Mouse (Mus musculus): ENCODE data around the gene Dyrk3. TPM values are rescaled to one million over a fixed set of nuclear protein-coding genes. Genes with fewer than 3 reads are reported as not detected.

The Dyrk3 gene
- polyA plus RNA-seq, 1 experiment from 2014 or later, result 3.7 TPM

GRCm38 (mm10) chr1:131115932-131116331 is 22.2 kb downstream of the Dyrk3 start:
- Histone ChIP-seq H3K9ac (ENCODE audit: low read depth, low read length) (no peak overlapping the region), H3K27ac (ENCODE audit: low read depth, low read length) (no peak overlapping the region; the same call in 1 of the 2 replicates), H3K4me2 (no peak overlapping the region), H3K27me3 (ENCODE audit: control insufficient read depth, insufficient read depth, low read length) (no peaks in the 10 kb centered on the region), H3K36me3 (ENCODE audit: control insufficient read depth, insufficient read depth, low read length) (no peaks in the 10 kb centered on the region), H3K4me1 (ENCODE audit: control insufficient read depth, insufficient read depth, low read length) (peaks cover 26% of the 10 kb centered on the region), H3K4me3 (ENCODE audit: low read depth, low read length) (no peak overlapping the region), H3K9me3 (replicated peaks; ENCODE audit: control insufficient read depth, low read length) (no peaks in the 10 kb centered on the region)
- no peak for ATAC-seq (replicated peaks; ENCODE audit: insufficient number of reproducible peaks, low FRiP score, low TSS enrichment)
- WGBS (ENCODE audit: insufficient replicate concordance), result 13% methylated on average over 6 of the region's 6 CpGs

GRCm38 (mm10) chr1:131112576-131112975 is 25.6 kb downstream of the Dyrk3 start:
- no peak overlapping the region for H3K9ac ChIP-seq (ENCODE audit: low read depth, low read length)
- peak overlapping the region; percentile 12 for H3K4me2 ChIP-seq
- no peak overlapping the region for H3K4me3 ChIP-seq (ENCODE audit: low read depth, low read length)
- WGBS (ENCODE audit: insufficient replicate concordance), result 26% methylated on average over 6 of the region's 6 CpGs
- no peaks in the 10 kb centered on the region for H3K9me3 ChIP-seq (replicated peaks; ENCODE audit: control insufficient read depth, low read length)
- H3K27me3 ChIP-seq (ENCODE audit: control insufficient read depth, insufficient read depth, low read length), result no peaks in the 10 kb centered on the region
- H3K36me3 ChIP-seq (ENCODE audit: control insufficient read depth, insufficient read depth, low read length), result no peaks in the 10 kb centered on the region
- peaks cover 35% of the 10 kb centered on the region for H3K4me1 ChIP-seq (ENCODE audit: control insufficient read depth, insufficient read depth, low read length)
- H3K27ac ChIP-seq (ENCODE audit: low read depth, low read length), result no peak overlapping the region
- no peak for ATAC-seq (replicated peaks; ENCODE audit: insufficient number of reproducible peaks, low FRiP score, low TSS enrichment)

DNA sequence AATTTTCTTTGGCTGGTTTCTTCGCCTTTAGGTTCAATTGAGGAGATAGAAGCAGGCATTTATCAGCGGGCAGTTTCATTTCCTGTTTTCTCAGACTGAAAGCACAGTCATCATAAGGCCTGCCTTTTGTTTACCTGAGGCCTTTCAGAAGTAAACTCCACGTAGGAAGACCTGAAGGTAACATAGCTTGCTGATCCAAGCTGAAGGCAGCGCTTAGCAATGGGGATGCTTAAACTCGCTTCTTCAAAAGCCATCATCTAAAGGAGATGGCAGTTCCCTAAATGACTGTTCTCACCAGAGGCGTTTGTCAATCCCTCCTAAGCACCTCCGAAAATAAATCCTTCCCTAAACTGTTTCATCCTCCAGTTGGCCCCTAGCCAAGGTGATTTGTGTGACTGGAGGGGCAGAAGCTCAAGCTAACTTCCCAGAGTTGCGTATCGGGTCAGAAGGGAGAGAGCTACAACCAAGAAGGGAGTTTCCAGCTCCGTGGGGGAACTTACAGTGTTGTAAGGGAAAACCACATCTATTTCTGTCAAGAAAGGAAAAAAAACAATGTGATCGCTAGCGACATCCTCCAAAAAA is 27.5 kb downstream of the Dyrk3 start:
- H3K4me2 ChIP-seq, result no peak overlapping the region
- H3K27me3 ChIP-seq (ENCODE audit: control insufficient read depth, insufficient read depth, low read length), result no peaks in the 10 kb centered on the region
- no peak overlapping the region for H3K27ac ChIP-seq (ENCODE audit: low read depth, low read length)
- no peak overlapping the region for H3K4me3 ChIP-seq (ENCODE audit: low read depth, low read length)
- no peak overlapping the region for H3K9ac ChIP-seq (ENCODE audit: low read depth, low read length)
- H3K9me3 ChIP-seq (replicated peaks; ENCODE audit: control insufficient read depth, low read length), result no peaks in the 10 kb centered on the region
- 58% methylated on average over 12 of the region's 12 CpGs for WGBS (ENCODE audit: insufficient replicate concordance)
- H3K36me3 ChIP-seq (ENCODE audit: control insufficient read depth, insufficient read depth, low read length), result no peaks in the 10 kb centered on the region
- no peak for ATAC-seq (replicated peaks; ENCODE audit: insufficient number of reproducible peaks, low FRiP score, low TSS enrichment)
- peaks cover 29% of the 10 kb centered on the region for H3K4me1 ChIP-seq (ENCODE audit: control insufficient read depth, insufficient read depth, low read length)

DNA sequence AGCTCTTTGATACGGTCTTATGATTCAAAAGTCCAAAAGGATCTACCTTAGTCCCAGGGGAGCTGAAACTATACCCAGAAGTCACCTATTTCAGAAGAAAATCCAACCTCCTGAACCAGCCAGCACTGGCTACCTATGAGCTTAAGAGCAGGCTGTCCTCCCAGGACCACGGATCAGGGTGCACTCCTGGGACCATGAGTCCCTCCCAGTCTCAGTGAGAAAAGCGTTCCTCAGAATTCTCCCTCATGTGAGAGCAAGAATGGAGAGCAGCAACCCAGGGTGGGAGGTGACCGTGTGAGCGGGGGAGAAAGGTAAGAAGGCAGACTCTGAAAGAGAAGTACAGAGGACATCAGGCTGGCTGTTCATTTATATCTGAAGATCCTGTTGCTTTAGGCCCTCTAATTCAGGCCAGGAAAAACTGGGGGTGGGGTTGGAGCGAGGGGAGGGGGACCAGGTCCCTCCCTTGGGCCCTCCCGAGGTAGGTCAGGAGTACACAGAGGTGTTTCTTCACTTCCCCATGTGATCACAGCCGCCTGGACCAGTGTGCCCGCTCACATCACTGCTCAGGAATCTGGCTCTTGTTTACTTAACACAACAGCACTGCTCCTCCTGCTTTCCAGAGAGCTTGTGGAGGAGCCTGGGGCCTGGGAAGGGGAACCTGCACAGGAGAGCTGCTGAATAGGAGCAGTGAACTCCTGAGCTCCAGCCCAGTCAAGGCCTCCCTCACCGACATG is 30.4 kb downstream of the Dyrk3 start:
- H3K4me1 ChIP-seq (ENCODE audit: control insufficient read depth, insufficient read depth, low read length), result peaks cover 31% of the 10 kb centered on the region
- WGBS (ENCODE audit: insufficient replicate concordance), result 37% methylated on average over 10 of the region's 10 CpGs
- H3K4me3 ChIP-seq (ENCODE audit: low read depth, low read length), result no peak overlapping the region
- H3K27ac ChIP-seq (ENCODE audit: low read depth, low read length), result peak overlapping the region; percentile 38
- H3K9ac ChIP-seq (ENCODE audit: low read depth, low read length), result peak overlapping the region; percentile 17; the same call in 1 of the 2 replicates
- peak; percentile 60; the same call in 1 of the 2 replicates for ATAC-seq (replicated peaks; ENCODE audit: insufficient number of reproducible peaks, low FRiP score, low TSS enrichment)
- no peaks in the 10 kb centered on the region for H3K9me3 ChIP-seq (replicated peaks; ENCODE audit: control insufficient read depth, low read length)
- no peaks in the 10 kb centered on the region for H3K36me3 ChIP-seq (ENCODE audit: control insufficient read depth, insufficient read depth, low read length)
- H3K4me2 ChIP-seq, result no peak overlapping the region
- no peaks in the 10 kb centered on the region for H3K27me3 ChIP-seq (ENCODE audit: control insufficient read depth, insufficient read depth, low read length)

DNA sequence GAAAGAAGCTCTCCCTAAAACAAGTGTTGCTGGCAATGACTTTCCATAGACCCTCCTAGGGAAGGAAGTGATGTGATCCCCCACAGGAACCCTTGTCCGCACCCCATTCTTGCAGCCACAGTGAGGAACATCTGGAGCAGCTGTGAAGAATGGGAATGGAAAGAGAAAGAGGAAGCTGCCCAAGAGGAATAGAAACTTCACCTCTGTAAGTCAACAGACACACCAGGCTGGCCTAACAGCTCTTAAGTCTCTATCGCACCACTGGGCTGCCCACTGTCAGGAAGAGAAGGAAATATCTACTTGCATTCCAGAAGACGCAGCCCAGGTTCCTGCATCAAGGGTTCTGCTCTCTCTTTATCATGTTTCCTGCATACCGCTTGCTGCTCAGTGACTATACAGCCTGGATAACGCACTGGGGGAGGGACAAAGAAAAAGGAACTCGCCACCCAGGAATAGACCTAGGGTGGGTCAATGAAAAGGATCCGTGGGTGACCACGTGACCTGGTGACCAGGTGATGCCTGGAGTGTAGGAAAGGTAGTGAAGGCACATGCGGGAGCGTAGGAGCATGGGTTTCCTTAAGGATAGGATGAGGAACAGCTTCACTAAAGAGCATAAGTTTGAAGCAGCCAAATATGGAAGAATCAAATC is 34.2 kb downstream of the Dyrk3 start:
- H3K9ac ChIP-seq (ENCODE audit: low read depth, low read length), result no peak overlapping the region
- H3K4me1 ChIP-seq (ENCODE audit: control insufficient read depth, insufficient read depth, low read length), result peaks cover 17% of the 10 kb centered on the region
- no peak overlapping the region for H3K4me2 ChIP-seq
- H3K4me3 ChIP-seq (ENCODE audit: low read depth, low read length), result no peak overlapping the region
- 46% methylated on average over 10 of the region's 10 CpGs for WGBS (ENCODE audit: insufficient replicate concordance)
- H3K27ac ChIP-seq (ENCODE audit: low read depth, low read length), result no peak overlapping the region
- no peaks in the 10 kb centered on the region for H3K9me3 ChIP-seq (replicated peaks; ENCODE audit: control insufficient read depth, low read length)
- H3K27me3 ChIP-seq (ENCODE audit: control insufficient read depth, insufficient read depth, low read length), result 0 out of 2 replicates have a peak, but pooled peaks cover 3% of the 10 kb centered on the region
- no peaks in the 10 kb centered on the region for H3K36me3 ChIP-seq (ENCODE audit: control insufficient read depth, insufficient read depth, low read length)
- no peak for ATAC-seq (replicated peaks; ENCODE audit: insufficient number of reproducible peaks, low FRiP score, low TSS enrichment)

- H3K27me3 ChIP-seq (ENCODE audit: control insufficient read depth, insufficient read depth, low read length), result 0 out of 2 replicates have a peak, but pooled peaks cover 3% of the 10 kb centered on the region
- H3K4me2 ChIP-seq, result no peak overlapping the region
- no peak overlapping the region for H3K4me3 ChIP-seq (ENCODE audit: low read depth, low read length)
- 63% methylated on average over 1 of the region's 1 CpGs for WGBS (ENCODE audit: insufficient replicate concordance)
- H3K4me1 ChIP-seq (ENCODE audit: control insufficient read depth, insufficient read depth, low read length), result peaks cover 13% of the 10 kb centered on the region
- no peak for ATAC-seq (replicated peaks; ENCODE audit: insufficient number of reproducible peaks, low FRiP score, low TSS enrichment)
- no peaks in the 10 kb centered on the region for H3K9me3 ChIP-seq (replicated peaks; ENCODE audit: control insufficient read depth, low read length)
- H3K9ac ChIP-seq (ENCODE audit: low read depth, low read length), result no peak overlapping the region
- no peaks in the 10 kb centered on the region for H3K36me3 ChIP-seq (ENCODE audit: control insufficient read depth, insufficient read depth, low read length)
- H3K27ac ChIP-seq (ENCODE audit: low read depth, low read length), result no peak overlapping the region
Measured at GRCm38 (mm10) chr1:131100808-131101207, 37.3 kb downstream of the Dyrk3 start.

DNA sequence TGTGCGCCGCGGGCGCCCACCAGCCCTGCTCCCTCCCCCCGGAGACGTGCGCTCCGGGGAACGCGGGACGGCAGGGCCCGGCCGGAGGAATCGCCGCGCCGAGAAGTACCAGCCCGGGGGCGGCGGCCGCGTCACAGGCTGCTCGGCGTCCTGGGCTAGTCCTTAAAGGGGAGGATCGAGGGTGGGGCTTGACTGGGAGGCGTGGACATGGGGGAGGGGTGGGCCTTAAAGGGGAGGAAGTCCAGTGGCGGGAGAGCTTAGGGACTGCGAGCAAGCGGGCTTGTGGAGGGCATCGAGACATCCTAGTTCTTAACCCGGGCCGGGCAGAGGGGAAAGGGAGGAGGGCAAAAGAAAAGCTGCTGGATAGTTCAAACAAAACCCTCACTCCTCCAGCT is 40.4 kb downstream of the Dyrk3 start, which contains the start of gene Mapkapk2:
Gene Mapkapk2 (minus strand): TSS at position 127 of the 395 bp plus-strand sequence.
- WGBS (ENCODE audit: insufficient replicate concordance), result under 1% methylated on average over 32 of the region's 32 CpGs
- Histone ChIP-seq H3K4me2 (peak within 1 kb of the TSS; percentile 71), H3K9ac (ENCODE audit: low read depth, low read length) (peak within 1 kb of the TSS; percentile 94), H3K36me3 (ENCODE audit: control insufficient read depth, insufficient read depth, low read length) (no peaks in the 10 kb centered on the region), H3K27ac (ENCODE audit: low read depth, low read length) (peak within 1 kb of the TSS; percentile 95), H3K4me1 (ENCODE audit: control insufficient read depth, insufficient read depth, low read length) (peaks cover 37% of the 10 kb centered on the region), H3K9me3 (replicated peaks; ENCODE audit: control insufficient read depth, low read length) (no peaks in the 10 kb centered on the region), H3K27me3 (ENCODE audit: control insufficient read depth, insufficient read depth, low read length) (0 out of 2 replicates have a peak, but pooled peaks cover 3% of the 10 kb centered on the region), H3K4me3 (ENCODE audit: low read depth, low read length) (peak within 1 kb of the TSS; percentile 95)
- peak; percentile 93 for ATAC-seq (replicated peaks; ENCODE audit: insufficient number of reproducible peaks, low FRiP score, low TSS enrichment)

DNA sequence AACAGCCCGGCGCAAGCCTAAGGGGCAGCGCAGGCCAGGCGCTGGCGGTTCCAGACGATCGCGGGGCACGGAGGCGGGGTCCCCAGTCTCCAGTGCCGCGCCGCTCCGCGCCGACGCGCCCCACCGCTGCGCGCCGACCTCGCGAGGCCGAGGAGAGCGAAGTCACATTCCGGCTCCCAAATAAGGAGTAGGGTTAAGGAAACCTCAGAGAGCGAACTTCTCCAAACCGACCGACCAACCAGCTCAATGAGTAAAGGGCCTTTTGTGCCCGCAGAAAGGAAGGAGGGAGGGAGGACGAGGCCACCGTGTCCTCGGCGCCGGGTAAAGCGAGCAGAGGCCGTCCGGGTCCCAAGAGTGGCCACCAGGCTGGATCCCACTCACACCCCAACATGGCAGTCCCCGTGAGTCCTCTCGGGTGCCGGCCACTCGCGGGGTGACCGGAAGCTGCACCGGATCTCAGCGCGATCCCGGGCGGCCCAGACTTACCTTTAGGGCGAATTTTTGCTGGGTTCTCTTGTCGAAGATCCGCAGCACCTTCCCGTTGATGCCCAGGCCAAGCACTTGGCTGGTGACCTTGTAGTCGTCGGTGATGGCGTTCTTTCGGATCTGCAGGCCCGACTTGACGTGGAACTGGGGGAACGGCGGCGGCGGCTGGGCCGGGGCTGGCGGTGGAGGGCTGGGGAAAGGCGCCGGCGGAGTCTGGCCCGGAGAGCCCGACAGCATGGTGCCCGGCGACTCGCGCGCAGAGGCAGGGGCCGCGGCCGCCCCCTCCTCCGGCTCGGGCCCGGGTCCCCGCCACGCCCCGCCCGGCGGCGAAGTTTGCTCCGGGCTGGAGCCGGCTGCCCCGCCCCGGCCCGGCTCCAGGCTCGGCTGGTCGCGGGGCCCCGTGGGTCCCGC is 41.1 kb downstream of the Dyrk3 start:
- Histone ChIP-seq H3K4me2 (peak overlapping the region; percentile 71), H3K9ac (ENCODE audit: low read depth, low read length) (peak overlapping the region; percentile 94), H3K4me1 (ENCODE audit: control insufficient read depth, insufficient read depth, low read length) (peaks cover 44% of the 10 kb centered on the region), H3K27me3 (ENCODE audit: control insufficient read depth, insufficient read depth, low read length) (0 out of 2 replicates have a peak, but pooled peaks cover 3% of the 10 kb centered on the region), H3K27ac (ENCODE audit: low read depth, low read length) (peak overlapping the region; percentile 95), H3K9me3 (replicated peaks; ENCODE audit: control insufficient read depth, low read length) (no peaks in the 10 kb centered on the region), H3K4me3 (ENCODE audit: low read depth, low read length) (peak overlapping the region; percentile 95), H3K36me3 (ENCODE audit: control insufficient read depth, insufficient read depth, low read length) (no peaks in the 10 kb centered on the region)
- ATAC-seq (replicated peaks; ENCODE audit: insufficient number of reproducible peaks, low FRiP score, low TSS enrichment), result peak; percentile 64
- WGBS (ENCODE audit: insufficient replicate concordance), result under 1% methylated on average over 96 of the region's 98 CpGs
